Mouse (Mus musculus): ENCODE measurements around the gene Mrps6.
"Not testable (repeated sequence)": the region's sequence is repeated elsewhere in the genome, so short reads cannot be mapped to it uniquely, and the experiment has no call there.

Gene Mrps6

DNA sequence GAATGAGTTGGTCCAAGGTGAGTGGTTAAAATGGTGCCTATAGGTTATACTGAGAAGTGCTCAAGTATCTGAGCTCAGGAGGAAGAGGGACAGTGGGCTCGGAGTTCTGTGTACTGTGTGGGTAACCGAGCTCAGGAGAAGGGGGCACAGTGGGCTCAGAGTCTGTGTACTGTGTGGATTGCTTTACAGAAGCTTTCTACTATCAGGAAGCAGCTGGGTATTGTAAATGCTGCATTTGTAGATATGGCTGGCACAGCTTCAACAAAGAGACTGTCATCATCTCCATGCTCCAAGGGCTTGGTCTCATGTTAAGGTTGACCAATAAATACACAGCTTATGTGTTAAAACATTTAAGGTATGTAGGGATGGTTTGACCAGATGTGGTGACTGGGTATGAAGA lies 6.7 kb downstream of the Mrps6 start:
- no peak for DNase-seq

DNA sequence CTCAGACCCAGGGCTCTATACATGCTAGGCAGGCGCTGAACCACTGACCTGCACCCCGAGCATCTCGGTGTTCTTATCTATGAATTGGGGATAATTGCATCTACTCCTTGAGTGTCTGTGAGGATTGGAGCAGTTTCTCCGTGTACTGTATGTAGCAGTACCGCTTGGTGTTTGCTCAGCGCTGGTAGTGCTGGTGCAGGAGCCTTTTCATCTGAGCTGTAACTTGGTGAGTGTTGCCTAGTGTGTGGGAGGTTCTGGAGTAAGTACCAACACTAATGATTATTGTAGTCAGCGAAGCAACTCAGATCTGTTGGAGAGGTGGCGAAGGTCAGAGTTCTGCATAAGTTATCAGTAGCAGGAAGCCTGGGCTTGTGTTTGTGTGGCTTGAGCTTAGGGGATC lies 12.3 kb downstream of the Mrps6 start:
- no peak for DNase-seq

DNA sequence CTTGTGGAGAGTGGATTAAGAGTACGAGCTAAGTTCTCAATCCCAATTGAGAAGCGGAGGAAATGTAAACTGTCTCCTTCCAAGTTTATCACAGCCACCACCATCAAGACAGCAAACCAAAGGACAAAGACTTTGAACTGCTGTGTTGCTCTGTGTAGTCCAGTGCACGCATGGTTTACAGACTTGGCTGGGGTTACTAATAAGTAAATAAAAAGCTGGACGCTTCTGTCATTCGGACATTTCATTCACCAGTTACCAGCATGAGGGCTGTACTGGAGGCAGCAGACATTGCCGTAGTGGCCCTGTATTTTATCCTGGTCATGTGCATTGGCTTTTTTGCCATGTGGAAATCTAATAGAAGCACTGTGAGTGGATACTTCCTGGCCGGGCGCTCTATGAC lies 18.7 kb downstream of the Mrps6 start:
- DNase-seq = no peak

DNA sequence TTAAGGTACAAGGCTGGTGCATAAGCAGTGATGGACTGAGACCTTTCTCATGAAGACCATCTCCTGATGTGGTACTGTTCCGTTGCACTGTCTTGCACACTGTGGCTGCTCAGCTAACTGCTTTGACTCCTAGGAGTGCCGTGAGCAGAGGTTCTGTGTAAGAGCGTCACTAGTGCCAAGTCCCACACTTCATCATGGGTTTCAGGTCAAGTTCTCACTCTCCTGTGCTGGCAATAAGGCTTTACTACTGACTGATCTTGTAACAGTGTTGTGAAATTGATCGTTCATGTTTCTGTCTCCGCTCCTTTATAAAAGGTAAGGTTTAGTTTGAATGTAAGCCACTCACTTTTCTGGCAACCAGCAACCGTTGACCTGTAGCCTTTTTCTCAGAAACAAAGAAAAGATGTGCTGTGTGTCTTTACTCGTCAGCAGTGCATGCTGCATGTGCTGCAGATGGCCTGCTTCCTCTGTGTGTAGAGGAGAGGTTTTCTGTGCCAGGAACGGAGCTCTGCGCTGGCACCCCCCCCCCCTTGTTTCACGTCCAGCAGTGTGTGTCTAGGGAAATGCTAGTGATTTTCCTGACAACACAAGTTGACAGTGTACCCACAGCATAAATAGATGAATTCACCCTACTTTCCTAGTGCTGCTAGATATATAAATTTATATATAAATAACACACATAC lies 25.8 kb downstream of the Mrps6 start:
- DNase-seq = no peak

DNA sequence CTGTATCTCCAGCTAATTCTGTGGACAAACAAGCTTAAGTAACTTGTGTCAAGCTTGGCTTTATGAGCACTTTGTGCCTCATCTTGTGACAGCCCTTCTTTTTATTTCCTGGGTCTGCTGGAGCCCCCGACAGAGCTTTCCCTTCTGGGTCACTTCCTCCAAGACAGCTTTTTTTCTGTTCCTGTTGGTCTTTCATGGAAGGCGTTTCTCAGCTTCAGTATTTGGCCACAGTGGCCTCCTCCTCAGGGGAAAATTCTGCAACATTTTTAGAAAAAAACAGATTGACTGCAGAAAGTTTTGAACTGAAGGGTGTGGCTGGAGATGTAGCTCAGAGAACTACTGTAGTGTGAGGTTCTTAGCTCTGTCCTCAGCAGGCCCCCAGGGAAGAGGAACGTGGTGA lies 31.2 kb downstream of the Mrps6 start:
- DNase-seq = no peak

DNA sequence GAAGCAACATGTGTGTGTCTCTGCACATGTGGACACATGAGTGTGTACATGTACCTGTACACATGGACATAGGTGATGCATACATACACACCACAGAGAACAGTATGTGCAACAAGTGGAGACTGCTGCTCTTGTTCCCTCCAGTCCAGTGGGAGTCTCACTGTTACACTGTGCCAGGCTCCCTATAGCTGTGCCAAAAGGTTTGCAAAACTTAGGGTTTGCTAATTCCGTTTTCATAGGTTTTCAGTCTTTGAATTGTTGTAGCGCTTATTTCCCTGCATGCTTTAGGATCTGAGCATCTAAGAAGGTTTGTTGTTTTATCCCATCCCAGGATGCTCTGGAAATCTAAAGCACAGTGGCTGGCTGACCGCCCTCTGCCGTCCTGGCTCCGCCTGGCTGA lies 33.8 kb downstream of the Mrps6 start:
- DNase-seq = no peak

DNA sequence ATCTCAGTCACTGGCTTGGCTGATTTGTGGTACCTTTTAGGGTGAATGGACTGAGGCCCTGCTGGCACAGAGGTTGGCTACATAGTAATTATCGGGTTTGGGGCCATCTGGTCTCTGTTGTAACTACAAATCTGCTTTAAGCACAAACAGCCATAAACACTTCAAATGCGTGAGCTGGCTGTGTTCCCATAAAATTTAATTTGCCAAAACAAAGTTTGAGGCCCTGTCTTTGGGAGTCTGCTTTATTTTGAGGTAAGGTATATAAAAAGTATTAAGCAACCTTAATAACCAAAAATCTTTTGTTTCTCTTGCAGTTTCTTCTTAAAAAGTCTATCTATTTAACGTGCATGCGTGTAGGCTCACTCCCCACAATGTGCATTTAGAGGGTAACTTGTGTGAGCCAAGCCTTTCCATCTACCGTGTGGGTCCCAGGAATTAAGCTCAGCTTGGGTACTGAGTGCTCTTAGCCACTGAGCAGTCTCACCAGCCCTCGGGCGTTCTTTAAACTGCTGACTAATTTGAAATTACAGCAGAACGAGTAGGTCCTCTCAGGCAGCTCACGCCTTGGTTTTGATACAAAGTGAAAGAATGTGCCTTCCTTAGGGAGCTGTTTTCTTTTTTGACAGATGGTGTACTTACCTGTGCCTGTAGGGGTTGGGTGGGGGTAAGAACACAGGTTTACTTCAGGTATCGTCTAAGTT lies 40.4 kb downstream of the Mrps6 start:
- DNase-seq = no peak

DNA sequence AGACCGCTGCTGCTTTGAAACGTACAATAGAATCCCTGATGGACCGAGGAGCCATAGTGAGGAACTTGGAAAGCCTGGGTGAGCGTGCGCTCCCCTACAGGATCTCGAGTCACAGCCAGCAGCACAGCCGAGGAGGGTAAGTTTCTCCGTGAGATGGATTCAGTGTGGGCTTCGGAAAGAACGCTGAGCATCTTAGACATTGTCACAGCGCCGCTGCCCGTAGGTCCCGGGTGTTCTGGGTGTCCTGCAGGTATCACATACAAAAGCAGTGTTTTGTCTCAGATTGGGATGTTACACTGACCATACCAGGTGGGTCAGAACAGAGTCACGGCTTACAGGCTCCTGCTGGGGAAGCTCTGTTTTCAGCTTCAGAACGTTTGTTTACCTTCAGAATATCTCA lies 41.5 kb downstream of the Mrps6 start:
- no peak for DNase-seq

DNA sequence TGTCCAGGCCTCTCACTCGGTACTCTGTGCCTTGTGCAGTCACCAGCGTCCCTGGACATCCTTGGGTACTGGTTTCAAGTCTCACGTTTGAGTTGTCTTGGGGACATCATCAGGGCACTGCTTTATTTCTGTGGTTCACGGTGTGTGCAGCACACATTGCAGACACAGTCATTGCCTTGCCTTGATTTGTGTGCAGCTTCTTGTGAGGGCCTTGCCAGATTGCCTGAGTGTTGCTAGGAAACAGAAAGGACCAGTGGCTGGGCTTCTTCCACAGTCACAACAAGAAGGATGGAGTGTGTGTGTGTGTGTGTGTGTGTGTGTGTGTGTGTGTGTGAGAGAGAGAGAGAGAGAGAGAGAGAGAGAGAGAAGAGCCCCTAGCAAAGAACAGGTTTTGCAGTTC lies 42.0 kb downstream of the Mrps6 start:
- DNase-seq = no peak

DNA sequence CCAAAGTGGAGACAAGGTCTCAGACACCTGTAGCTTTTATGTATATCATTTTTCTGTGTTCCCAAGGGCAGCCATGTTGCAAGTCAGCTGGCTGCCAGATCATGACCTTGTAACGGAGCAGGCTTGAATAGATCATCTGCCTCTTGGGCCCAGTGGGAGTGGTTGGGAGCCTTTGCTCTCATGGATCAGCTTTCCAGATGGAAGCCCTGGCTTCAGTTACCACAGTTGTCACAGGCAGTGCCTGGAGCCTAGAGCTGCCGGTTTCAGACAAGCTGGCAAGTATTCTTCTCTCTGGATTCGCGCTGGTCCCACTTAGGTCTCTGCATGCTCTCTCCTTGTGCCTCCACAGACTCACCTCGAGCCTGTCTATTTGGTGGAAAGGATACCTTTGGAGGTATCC lies 44.0 kb downstream of the Mrps6 start:
- DNase-seq = no peak

DNA sequence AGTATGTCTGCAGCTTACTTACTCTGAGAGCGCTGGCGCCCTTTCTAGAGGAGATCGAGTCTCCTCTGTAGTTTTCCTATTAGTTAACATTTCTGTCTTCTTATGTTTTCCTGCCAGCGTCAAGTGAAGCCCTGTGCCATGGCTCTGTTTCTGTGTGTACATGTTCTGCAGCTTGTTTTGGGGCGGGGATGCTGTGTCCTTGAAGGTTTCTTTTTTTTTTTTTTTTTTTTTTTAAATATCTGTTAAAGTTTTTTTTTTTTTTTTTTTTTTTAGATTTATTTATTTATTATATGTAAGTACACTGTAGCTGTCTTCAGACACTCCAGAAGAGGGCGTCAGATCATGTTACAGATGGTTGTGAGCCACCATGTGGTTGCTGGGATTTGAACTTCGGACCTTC lies 44.9 kb downstream of the Mrps6 start:
- not testable (repeated sequence) for DNase-seq

DNA sequence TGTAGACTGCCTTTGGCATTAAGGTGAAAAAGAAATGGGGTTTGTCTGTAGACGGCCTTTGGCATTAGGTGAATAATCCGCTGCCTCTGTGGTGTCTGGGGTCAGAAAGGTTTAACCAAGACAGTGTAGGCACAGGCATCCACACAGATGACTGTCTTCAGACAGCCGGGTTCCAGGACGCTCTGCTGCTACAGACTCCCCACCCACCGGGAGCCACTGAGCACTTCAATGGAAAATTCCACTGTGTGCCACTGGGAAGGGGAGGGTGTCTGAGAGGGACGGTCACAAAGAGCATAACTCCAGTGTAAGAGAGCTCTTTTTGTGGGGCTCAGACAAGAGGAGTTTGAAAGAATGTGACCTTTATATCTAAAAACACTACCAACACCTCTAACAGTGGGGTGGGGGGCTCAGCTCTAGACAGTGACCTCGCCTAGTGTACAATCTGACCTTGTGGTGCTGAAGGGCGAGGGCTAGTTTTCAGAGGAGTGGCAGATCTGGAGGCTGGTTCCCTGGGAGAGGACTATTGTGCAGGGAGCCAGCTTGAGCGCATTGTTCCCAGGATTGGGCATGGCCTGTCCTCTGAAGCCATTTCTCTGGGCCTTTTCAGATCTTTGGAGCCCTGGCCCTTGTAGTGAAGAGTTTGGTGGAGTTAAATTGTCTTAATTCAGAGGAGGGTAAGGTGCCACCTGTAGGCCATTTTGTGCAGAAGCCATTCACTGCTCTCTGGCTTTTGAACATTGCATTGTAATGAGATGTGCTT lies 45.7 kb downstream of the Mrps6 start:
- DNase-seq = no peak

DNA sequence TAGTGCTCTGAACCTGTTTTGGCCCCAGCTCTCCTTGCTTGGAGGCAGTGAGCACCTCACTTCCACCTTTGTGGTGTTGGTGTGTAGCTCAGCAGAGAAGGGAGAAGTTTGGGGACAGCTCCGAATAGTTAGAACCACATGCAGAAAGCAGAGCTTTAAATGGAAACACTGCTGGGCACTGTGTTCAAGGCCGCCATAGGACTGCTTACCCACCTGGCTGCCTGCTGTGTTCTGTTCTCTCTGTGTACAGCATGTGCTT lies 46.2 kb downstream of the Mrps6 start:
- DNase-seq = no peak

DNA sequence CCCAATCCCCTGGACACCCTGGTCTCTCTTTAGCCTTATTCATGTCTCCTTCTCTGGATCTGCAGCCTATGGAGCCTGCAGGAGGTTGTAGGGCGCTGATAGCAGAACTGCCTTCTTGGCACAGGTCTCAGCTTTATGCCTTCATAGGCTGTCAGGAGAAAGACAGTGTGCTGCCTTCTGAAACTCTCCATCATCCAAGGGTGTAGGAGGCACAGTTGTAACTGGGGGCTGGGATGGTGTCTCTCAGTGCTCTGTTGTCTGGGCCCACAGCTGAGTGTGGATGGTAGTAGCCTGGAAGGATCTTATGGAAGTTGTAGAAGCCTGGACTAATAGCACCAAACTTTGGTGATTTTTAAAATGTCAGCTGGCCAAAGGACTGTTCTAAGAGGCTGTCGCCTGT lies 46.9 kb downstream of the Mrps6 start:
- no peak for DNase-seq

DNA sequence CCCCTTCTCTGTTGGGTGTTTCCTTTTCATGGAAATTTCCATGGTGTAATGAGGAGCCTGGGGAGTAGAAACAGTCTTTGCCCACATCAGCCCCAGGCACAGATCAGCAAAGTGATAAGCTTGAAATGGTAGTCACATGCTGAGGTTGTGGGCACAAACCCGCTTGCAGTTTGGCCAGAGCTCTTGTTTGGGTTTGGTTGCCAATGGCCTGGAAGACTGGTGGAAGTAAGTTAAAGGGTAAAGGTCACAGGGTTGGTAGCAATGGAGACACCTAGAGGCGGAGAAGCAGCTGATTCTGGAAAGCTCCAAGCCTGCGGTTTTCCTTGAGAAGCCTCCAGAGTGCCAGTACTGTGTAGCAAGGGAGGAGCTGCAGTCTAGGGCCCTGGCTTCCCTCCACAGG lies 47.6 kb downstream of the Mrps6 start:
- no peak for DNase-seq

DNA sequence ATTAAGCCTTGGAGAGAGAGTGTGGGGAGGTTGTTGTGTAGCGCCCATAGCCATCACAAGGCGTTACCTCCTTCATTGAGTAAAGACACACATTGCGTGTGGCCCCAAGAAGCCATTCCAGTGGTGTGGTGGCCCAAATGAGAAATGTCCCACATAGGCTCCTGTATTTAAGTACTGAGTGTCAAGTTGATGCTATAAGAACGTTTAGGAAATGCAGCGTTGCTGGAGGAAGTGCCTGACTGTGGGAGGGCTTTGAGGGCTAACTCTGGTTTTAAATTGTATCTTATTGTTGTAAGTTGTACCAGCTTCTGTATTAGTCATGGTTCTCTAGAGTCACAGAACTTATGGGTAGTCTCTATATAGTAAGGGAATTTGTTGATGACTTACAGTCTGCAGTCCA lies 49.3 kb downstream of the Mrps6 start:
- DNase-seq = no peak

DNA sequence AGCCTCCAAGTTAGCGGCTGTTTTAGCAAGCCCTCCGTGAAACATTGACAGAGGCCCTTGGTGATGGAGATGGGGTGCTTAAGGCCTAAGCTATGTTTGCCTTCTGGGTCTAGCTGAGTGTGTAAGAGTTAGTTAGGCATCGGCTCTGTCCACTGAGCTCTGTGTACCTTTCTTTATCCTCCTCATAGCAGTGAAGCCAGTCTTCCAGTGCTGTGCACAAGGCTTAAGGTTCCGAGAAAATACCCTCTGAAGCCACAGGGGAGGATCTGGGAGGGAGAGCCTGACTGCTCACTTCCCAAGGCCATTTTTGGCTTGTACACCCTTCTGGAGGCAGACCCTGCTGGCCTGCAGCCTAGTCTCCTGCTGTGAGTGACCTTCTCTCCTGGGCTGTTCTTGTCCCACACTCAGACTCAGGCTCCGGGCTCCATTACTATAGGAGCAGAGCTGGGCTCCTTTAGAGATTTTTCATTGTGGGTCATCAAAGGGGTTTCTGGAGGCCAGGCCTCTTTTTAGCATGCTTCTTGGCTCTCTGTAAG lies 56.7 kb downstream of the Mrps6 start:
- DNase-seq = peak; percentile 56 to 61

DNA sequence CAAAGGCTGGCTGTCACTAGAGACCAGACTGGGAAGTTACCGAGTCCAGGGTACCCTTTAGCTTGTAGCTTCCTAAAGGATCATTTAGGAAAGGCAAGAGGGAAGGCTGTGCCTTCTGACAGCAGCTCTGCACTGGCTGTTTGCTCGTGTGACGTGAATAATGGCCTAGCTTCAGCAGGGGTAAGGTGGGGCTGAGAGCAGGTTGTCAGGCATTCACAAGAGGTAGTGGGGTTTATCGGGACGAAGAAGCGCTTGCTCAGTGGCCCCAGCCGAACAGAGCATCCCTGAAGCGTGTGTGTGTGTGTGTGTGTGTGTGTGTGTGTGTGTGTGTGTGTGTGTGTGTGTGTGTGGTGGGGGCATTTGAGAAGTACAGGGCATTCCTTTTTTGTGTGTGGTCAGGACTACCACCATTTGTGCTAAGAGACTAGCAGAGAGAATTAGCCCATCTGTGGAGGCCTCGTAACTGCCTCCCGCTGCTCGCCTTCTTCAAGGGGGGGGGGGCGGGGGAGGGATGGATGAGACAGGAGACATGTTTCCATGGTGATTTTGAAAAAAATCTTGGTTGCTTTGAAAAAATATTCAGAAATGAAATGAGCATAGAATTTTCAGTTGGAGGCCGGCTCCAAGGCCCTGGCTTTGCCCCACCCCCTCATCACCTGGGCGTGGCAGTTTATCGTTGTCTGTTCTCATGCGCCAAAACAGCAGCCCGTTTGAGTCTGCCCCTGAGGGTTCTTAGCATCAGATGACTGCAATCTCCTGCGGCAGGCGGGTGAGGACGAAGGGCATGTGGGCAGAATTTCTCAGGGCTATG lies 57.7 kb downstream of the Mrps6 start:
- DNase-seq = peak; percentile 48 to 52

DNA sequence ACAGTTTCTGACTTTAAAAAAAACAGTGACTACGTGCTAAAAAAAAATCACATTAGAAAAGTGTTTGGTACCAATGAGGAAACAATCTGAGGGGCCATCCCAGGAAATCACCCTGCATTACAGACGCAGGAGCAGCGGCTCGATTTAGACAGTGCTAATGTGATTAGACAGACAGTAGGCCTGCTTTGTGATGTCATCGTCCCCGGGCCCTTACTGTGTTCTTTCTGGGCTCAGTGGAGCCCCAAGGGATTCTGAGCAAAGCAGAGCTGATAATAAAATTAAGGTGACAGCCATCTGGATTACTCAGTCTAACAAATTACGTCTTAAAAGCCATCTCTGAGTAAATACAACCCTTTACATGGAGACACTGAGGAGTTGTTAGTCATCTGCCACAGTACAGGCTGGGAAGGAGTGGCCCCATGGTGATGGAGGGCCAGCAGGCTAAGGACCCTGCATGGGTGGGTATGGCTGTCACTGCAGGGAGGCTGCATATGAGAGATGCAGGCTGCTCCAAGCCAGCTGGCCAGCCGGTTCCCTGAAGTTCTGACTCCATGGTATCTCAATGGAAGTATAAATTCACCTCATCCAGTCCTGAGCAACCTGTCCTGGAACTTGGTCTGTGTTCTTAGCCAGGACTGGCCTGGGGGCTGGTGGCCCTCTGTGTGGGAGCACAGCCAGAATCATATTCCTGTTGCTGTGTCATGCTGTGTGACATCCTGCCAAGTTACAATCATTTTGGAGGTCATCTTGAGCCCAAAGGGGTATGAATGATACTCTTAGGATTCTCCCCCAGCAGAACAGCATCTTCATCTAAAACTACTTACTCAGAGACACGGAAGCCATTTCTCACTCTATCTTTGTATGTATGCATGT lies 59.5 kb downstream of the Mrps6 start:
- DNase-seq = no peak

DNA sequence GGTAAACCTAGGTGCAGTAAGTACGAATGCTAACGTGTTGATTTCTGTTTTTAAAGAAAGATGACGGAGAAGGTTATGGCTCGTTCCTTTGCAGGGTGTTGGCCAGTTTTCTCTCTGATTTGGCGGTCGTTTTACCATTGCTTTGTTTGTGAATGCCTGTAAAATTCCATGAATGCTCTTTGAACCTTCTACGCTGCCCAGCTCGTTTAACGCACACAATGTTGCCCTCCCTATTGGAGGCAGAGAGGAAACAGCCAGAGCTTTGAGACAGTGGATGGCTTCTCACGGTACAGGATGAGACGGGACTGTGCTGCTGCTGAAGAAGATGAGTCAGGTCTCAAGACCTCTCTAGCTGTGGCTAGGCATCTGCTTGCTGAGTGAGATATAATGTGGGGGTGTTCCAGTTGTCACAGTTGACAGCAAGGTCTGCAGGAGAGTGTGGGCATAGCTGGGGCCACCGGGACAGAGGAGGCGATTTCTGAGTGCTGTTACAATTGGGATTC lies 61.0 kb downstream of the Mrps6 start:
- DNase-seq = no peak

DNA sequence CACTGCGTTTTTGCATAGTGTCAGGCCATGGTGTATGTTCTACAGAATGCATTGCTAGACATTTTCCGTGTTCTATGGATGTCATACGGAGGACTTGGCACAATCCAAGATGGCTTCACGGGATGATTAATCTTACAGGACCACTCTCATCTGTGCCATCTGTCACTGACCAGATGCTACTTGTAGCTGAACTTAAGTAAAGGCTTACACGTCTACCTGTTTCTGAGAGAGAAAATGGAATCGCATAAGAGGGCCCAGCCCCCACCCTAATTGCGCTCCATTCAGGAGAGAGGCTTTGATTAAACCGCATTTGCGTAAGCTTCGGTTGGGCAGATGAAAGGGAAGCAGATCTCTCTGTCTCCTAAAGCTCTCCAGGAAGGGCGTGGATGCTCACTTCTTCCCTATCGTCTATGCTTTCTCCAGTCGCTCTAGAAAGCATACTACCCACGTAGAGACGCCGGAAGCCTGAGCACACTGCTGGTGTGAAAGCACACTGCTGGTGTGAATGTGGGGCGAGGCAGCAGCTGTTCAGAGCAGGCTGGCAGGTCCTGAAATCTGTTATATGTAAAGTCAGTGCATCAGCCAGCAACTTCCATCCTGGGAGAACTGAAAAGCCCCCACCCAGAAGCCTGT lies 62.9 kb downstream of the Mrps6 start:
- no peak for DNase-seq

DNA sequence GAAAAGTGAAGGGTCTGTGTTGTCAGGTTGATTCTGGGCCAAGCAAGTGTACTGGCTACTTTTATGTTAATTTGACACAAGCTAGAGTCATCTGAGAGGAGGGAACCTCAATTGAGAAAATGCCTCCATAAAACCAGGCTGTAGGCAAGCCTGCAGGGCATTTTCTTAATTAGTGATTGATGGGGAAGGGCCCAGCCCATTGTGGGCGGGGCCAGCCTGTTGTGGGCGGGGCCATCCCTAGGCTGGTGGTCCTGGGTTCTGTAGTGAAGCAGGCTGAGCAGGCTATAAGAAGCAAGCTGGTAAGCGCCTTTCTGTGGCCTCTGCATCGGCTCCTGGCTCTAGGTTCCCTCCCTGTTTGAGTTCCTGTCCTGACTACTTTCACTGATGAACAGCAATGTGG lies 69.2 kb downstream of the Mrps6 start:
- no peak for DNase-seq
